Mouse (Mus musculus): ENCODE results near the gene Slc25a1.
A peak's percentile ranks its signal among the peaks of the same experiment; 100 is the strongest.
"Not testable (repeated sequence)": the region's sequence is repeated elsewhere in the genome, so short reads cannot be mapped to it uniquely, and the experiment has no call there.

Slc25a1 gene

GRCm38 (mm10) chr16:17928087-17928580 lies at the start of gene Slc25a1:
Gene Slc25a1 (minus strand): TSS chr16:17928219.
- peak; percentile 80 for DNase-seq (ENCODE audit: low spot score)

- DNase-seq (ENCODE audit: low spot score) = no peak
Observed at GRCm38 (mm10) chr16:17971853-17972252, 43.8 kb upstream of the Slc25a1 start.

GRCm38 (mm10) chr16:17962091-17962490 lies 34.1 kb upstream of the Slc25a1 start:
- DNase-seq (ENCODE audit: low spot score) = no peak

- not testable (repeated sequence) for DNase-seq (ENCODE audit: low spot score)
Observed at GRCm38 (mm10) chr16:17956052-17956638, 28.1 kb upstream of the Slc25a1 start.

GRCm38 (mm10) chr16:17951618-17952017 lies 23.6 kb upstream of the Slc25a1 start:
- no peak for DNase-seq (ENCODE audit: low spot score)

- no peak for DNase-seq (ENCODE audit: low spot score)
Observed at GRCm38 (mm10) chr16:17950068-17950467, 22.0 kb upstream of the Slc25a1 start.

GRCm38 (mm10) chr16:17949421-17949877 lies 21.4 kb upstream of the Slc25a1 start:
- no peak for DNase-seq (ENCODE audit: low spot score)

- DNase-seq (ENCODE audit: low spot score) = peak; percentile 54
Observed at GRCm38 (mm10) chr16:17945081-17945831, 17.2 kb upstream of the Slc25a1 start.

- DNase-seq (ENCODE audit: low spot score) = no peak
Observed at GRCm38 (mm10) chr16:17943466-17943865, 15.4 kb upstream of the Slc25a1 start.

GRCm38 (mm10) chr16:17939255-17939751 lies 11.3 kb upstream of the Slc25a1 start:
- DNase-seq (ENCODE audit: low spot score) = no peak

GRCm38 (mm10) chr16:17938821-17939220 lies 10.8 kb upstream of the Slc25a1 start:
- peak; percentile 77 for DNase-seq (ENCODE audit: low spot score)

GRCm38 (mm10) chr16:17938187-17938586 lies 10.2 kb upstream of the Slc25a1 start:
- DNase-seq (ENCODE audit: low spot score) = no peak

- peak; percentile 49 for DNase-seq (ENCODE audit: low spot score)
Observed at GRCm38 (mm10) chr16:17936776-17937175, 8.8 kb upstream of the Slc25a1 start.

GRCm38 (mm10) chr16:17934445-17934910 lies 6.5 kb upstream of the Slc25a1 start:
- no peak for DNase-seq (ENCODE audit: low spot score)

GRCm38 (mm10) chr16:17933594-17934444 lies 5.8 kb upstream of the Slc25a1 start:
- no peak for DNase-seq (ENCODE audit: low spot score)

GRCm38 (mm10) chr16:17931906-17932460 lies 4.0 kb upstream of the Slc25a1 start:
- no peak for DNase-seq (ENCODE audit: low spot score)

GRCm38 (mm10) chr16:17929631-17930030 lies 1.6 kb upstream of the Slc25a1 start:
- no peak for DNase-seq (ENCODE audit: low spot score)

- no peak for DNase-seq (ENCODE audit: low spot score)
Observed at GRCm38 (mm10) chr16:17929211-17929610, 1.2 kb upstream of the Slc25a1 start.

- DNase-seq (ENCODE audit: low spot score) = peak; percentile 89
Observed at GRCm38 (mm10) chr16:17928627-17929104, 647 bp upstream of the Slc25a1 start.

- DNase-seq (ENCODE audit: low spot score) = peak; percentile 23
Observed at GRCm38 (mm10) chr16:17927351-17928082, 502 bp downstream of the Slc25a1 start.

GRCm38 (mm10) chr16:17922163-17922538 lies 5.9 kb downstream of the Slc25a1 start:
- no peak for DNase-seq (ENCODE audit: low spot score)

All from lung, postnatal 25 days (tissue).